Mouse (Mus musculus) lung, embryonic 16.5 days (tissue): ENCODE measurements at regions not wholly inside any gene's neighbourhood (a gene's known extent, or its start where the extent isn't known, plus 50 kb on each side); places are given as distances from the start of the nearest gene placed in this dataset.

Experiments used
- ATAC-seq: fragments of 200-750 bp; cut with Nextera tagmentation; 2 replicates; pipeline ENCODE4 v1.8.0; 2017; ENCODE audit warnings: low read depth, mild to moderate bottlenecking, moderate library complexity
- H3K27ac ChIP-seq: fragments of 300-500 bp; sonication (generic); 2 replicates; pipeline ENCODE4 v1.5.1; 2014; ENCODE audit warnings: mild to moderate bottlenecking, control low read depth, low read length
- H3K27me3 ChIP-seq: fragments of 300-500 bp; sonication (generic); 2 replicates; pipeline ENCODE4 v1.6.1; 2014; ENCODE audit warnings: low read depth, low read length, mixed read lengths; ENCODE audit not compliant: control insufficient read depth, insufficient read depth
- H3K36me3 ChIP-seq: fragments of 300-500 bp; sonication (generic); 2 replicates; pipeline ENCODE4 v1.6.1; 2014; ENCODE audit warnings: low read length; ENCODE audit not compliant: control insufficient read depth, insufficient read depth
- H3K4me1 ChIP-seq: fragments of 300-500 bp; sonication (generic); replicated peaks from 2 replicates; pipeline ENCODE4 v1.6.1; 2014; ENCODE audit warnings: low read length, mixed read lengths; ENCODE audit not compliant: control insufficient read depth, insufficient read depth
- H3K4me2 ChIP-seq: fragments of 300-500 bp; sonication (generic); 2 replicates; pipeline ENCODE4 v1.6.1; 2014; ENCODE audit warnings: low read depth, low read length, control low read depth
- H3K4me3 ChIP-seq: fragments of 300-500 bp; sonication (generic); 2 replicates; pipeline ENCODE4 v1.5.1; 2014; ENCODE audit warnings: mild to moderate bottlenecking, low read length, control low read depth
- H3K9ac ChIP-seq: fragments of 300-500 bp; sonication (generic); 2 replicates; pipeline ENCODE4 v1.6.1; 2014; ENCODE audit warnings: low read length, control low read depth
- H3K9me3 ChIP-seq: fragments of 300-500 bp; sonication (generic); 2 replicates; pipeline ENCODE4 v1.6.1; 2016; ENCODE audit warnings: low read length; ENCODE audit not compliant: control insufficient read depth
- WGBS: fragments of 180-500 bp; shearing (Covaris S2); extraction: QIAGEN DNeasy Blood & Tissue Kit; methylation state at CpG from one replicate; pipeline ENCODE4 v1.1.7; 2014; 5-methylcytosine and 5-hydroxymethylcytosine counted together

GRCm38 (mm10) chr2:9360020-9360419 is 521.0 kb upstream of the 4930412O13Rik start:
- Histone ChIP-seq H3K4me3 (no peak overlapping the region), H3K9me3 (no peaks in the 10 kb centered on the region), H3K27me3 (no peaks in the 10 kb centered on the region), H3K4me1 (no peaks in the 10 kb centered on the region), H3K27ac (no peak overlapping the region), H3K36me3 (no peaks in the 10 kb centered on the region), H3K9ac (no peak overlapping the region), H3K4me2 (no peak overlapping the region)
- ATAC-seq: no peak
- WGBS: 52% methylated on average over 4 of the region's 4 CpGs

GRCm38 (mm10) chr2:9367801-9368584 is 513.1 kb upstream of the 4930412O13Rik start:
- 84% methylated on average over 8 of the region's 8 CpGs for WGBS
- H3K9ac ChIP-seq: no peak overlapping the region
- ATAC-seq: no peak
- H3K27ac ChIP-seq: no peak overlapping the region
- H3K4me3 ChIP-seq: no peak overlapping the region
- no peaks in the 10 kb centered on the region for H3K9me3 ChIP-seq
- no peaks in the 10 kb centered on the region for H3K4me1 ChIP-seq
- no peaks in the 10 kb centered on the region for H3K36me3 ChIP-seq
- H3K4me2 ChIP-seq: no peak overlapping the region
- H3K27me3 ChIP-seq: no peaks in the 10 kb centered on the region

- ATAC-seq: no peak
- no peak overlapping the region for H3K27ac ChIP-seq
- WGBS: 58% methylated on average over 4 of the region's 4 CpGs
- no peaks in the 10 kb centered on the region for H3K27me3 ChIP-seq
- no peak overlapping the region for H3K9ac ChIP-seq
- H3K9me3 ChIP-seq: no peaks in the 10 kb centered on the region
- H3K4me2 ChIP-seq: no peak overlapping the region
- no peak overlapping the region for H3K4me3 ChIP-seq
- no peaks in the 10 kb centered on the region for H3K4me1 ChIP-seq
- H3K36me3 ChIP-seq: no peaks in the 10 kb centered on the region
Measured at GRCm38 (mm10) chr2:9369572-9369971, 511.5 kb upstream of the 4930412O13Rik start.

- no peaks in the 10 kb centered on the region for H3K9me3 ChIP-seq
- H3K27ac ChIP-seq: no peak overlapping the region
- H3K4me3 ChIP-seq: no peak overlapping the region
- 75% methylated on average over 2 of the region's 2 CpGs for WGBS
- H3K4me1 ChIP-seq: no peaks in the 10 kb centered on the region
- H3K4me2 ChIP-seq: no peak overlapping the region
- no peak for ATAC-seq
- H3K27me3 ChIP-seq: no peaks in the 10 kb centered on the region
- no peaks in the 10 kb centered on the region for H3K36me3 ChIP-seq
- no peak overlapping the region for H3K9ac ChIP-seq
Measured at GRCm38 (mm10) chr2:9386566-9386965, 494.5 kb upstream of the 4930412O13Rik start.

- Histone ChIP-seq H3K4me2 (no peak overlapping the region), H3K9ac (no peak overlapping the region), H3K36me3 (no peaks in the 10 kb centered on the region), H3K4me3 (no peak overlapping the region), H3K4me1 (no peaks in the 10 kb centered on the region), H3K9me3 (no peaks in the 10 kb centered on the region), H3K27me3 (no peaks in the 10 kb centered on the region), H3K27ac (no peak overlapping the region)
- ATAC-seq: no peak
- 44% methylated on average over 3 of the region's 3 CpGs for WGBS
Measured at GRCm38 (mm10) chr2:9388058-9388457, 493.0 kb upstream of the 4930412O13Rik start.

GRCm38 (mm10) chr2:9395379-9395999 is 485.6 kb upstream of the 4930412O13Rik start:
- no peaks in the 10 kb centered on the region for H3K36me3 ChIP-seq
- H3K9ac ChIP-seq: no peak overlapping the region
- no peak overlapping the region for H3K27ac ChIP-seq
- no peaks in the 10 kb centered on the region for H3K4me1 ChIP-seq
- no peak overlapping the region for H3K4me2 ChIP-seq
- no peak for ATAC-seq
- 75% methylated on average over 9 of the region's 9 CpGs for WGBS
- no peaks in the 10 kb centered on the region for H3K27me3 ChIP-seq
- no peak overlapping the region for H3K4me3 ChIP-seq
- H3K9me3 ChIP-seq: no peaks in the 10 kb centered on the region

GRCm38 (mm10) chr2:9401461-9401860 is 479.6 kb upstream of the 4930412O13Rik start:
- H3K27ac ChIP-seq: no peak overlapping the region
- no peaks in the 10 kb centered on the region for H3K4me1 ChIP-seq
- WGBS: 53% methylated on average over 7 of the region's 7 CpGs
- H3K4me2 ChIP-seq: no peak overlapping the region
- no peak overlapping the region for H3K9ac ChIP-seq
- no peak for ATAC-seq
- no peaks in the 10 kb centered on the region for H3K36me3 ChIP-seq
- no peaks in the 10 kb centered on the region for H3K9me3 ChIP-seq
- H3K4me3 ChIP-seq: no peak overlapping the region
- H3K27me3 ChIP-seq: no peaks in the 10 kb centered on the region

- no peak overlapping the region for H3K4me3 ChIP-seq
- H3K9ac ChIP-seq: no peak overlapping the region
- H3K4me2 ChIP-seq: no peak overlapping the region
- no peak overlapping the region for H3K27ac ChIP-seq
- H3K9me3 ChIP-seq: no peaks in the 10 kb centered on the region
- H3K36me3 ChIP-seq: no peaks in the 10 kb centered on the region
- no peaks in the 10 kb centered on the region for H3K4me1 ChIP-seq
- 71% methylated on average over 2 of the region's 2 CpGs for WGBS
- no peak for ATAC-seq
- H3K27me3 ChIP-seq: no peaks in the 10 kb centered on the region
Measured at GRCm38 (mm10) chr2:9402281-9402680, 478.8 kb upstream of the 4930412O13Rik start.

GRCm38 (mm10) chr2:9409075-9409474 is 472.0 kb upstream of the 4930412O13Rik start:
- H3K27ac ChIP-seq: no peak overlapping the region
- H3K27me3 ChIP-seq: no peaks in the 10 kb centered on the region
- H3K36me3 ChIP-seq: no peaks in the 10 kb centered on the region
- H3K9me3 ChIP-seq: no peaks in the 10 kb centered on the region
- no peak for ATAC-seq
- no peak overlapping the region for H3K4me3 ChIP-seq
- no peaks in the 10 kb centered on the region for H3K4me1 ChIP-seq
- no peak overlapping the region for H3K4me2 ChIP-seq
- 49% methylated on average over 7 of the region's 7 CpGs for WGBS
- no peak overlapping the region for H3K9ac ChIP-seq
